Mouse (Mus musculus): ENCODE results near the gene Tmpo. TPM values are rescaled to one million over a fixed set of nuclear protein-coding genes. Genes with fewer than 3 reads are reported as not detected.

Gene Tmpo
- polyA plus RNA-seq, 1 experiment from 2014 or later = 400 TPM

- Histone ChIP-seq H3K4me2 (replicated peaks) (no peak overlapping the region), H3K9ac (no peak overlapping the region), H3K4me1 (no peaks in the 10 kb centered on the region), H3K36me3 (peaks cover 28% of the 10 kb centered on the region), H3K4me3 (no peak overlapping the region), H3K27ac (no peak overlapping the region), H3K9me3 (no peaks in the 10 kb centered on the region), H3K27me3 (no peaks in the 10 kb centered on the region)
- 75% methylated on average over 18 of the region's 18 CpGs for WGBS
- ATAC-seq (ENCODE audit: insufficient number of reproducible peaks, insufficient read depth, low FRiP score, low TSS enrichment) = no peak
Observed at GRCm38 (mm10) chr10:91143313-91144230, 37.5 kb downstream of the Tmpo start.

GRCm38 (mm10) chr10:91142654-91143191 lies 38.4 kb downstream of the Tmpo start:
- H3K4me1 ChIP-seq = no peaks in the 10 kb centered on the region
- H3K27ac ChIP-seq = no peak overlapping the region
- H3K4me2 ChIP-seq (replicated peaks) = no peak overlapping the region
- peaks cover 25% of the 10 kb centered on the region for H3K36me3 ChIP-seq
- H3K9me3 ChIP-seq = no peaks in the 10 kb centered on the region
- no peak for ATAC-seq (ENCODE audit: insufficient number of reproducible peaks, insufficient read depth, low FRiP score, low TSS enrichment)
- H3K27me3 ChIP-seq = no peaks in the 10 kb centered on the region
- WGBS = 57% methylated on average over 10 of the region's 10 CpGs
- no peak overlapping the region for H3K4me3 ChIP-seq
- H3K9ac ChIP-seq = no peak overlapping the region

DNA sequence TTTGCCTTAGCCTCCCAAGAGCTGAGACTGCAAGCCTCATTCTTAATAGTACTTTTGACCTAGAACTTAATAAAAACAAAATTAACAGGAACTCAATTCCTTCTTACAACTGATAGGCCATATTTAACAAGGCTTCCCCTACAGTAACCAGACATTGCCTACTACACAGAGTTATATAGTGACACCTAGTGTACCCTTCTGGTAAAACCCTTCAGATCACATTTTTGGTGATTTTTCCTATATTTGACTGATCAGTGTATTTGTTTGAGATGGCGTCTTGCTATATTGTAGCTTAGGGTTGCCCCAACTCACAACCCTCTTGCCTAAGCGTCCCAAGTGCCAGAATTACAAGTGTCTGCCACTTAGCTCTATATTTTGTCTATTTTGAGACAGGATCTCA lies 39.6 kb downstream of the Tmpo start:
- H3K4me3 ChIP-seq = no peak overlapping the region
- no peak overlapping the region for H3K9ac ChIP-seq
- H3K27me3 ChIP-seq = no peaks in the 10 kb centered on the region
- peaks cover 16% of the 10 kb centered on the region for H3K36me3 ChIP-seq
- H3K4me2 ChIP-seq (replicated peaks) = no peak overlapping the region
- H3K9me3 ChIP-seq = no peaks in the 10 kb centered on the region
- ATAC-seq (ENCODE audit: insufficient number of reproducible peaks, insufficient read depth, low FRiP score, low TSS enrichment) = no peak
- H3K4me1 ChIP-seq = no peaks in the 10 kb centered on the region
- WGBS = 46% methylated on average over 2 of the region's 2 CpGs
- H3K27ac ChIP-seq = no peak overlapping the region

DNA sequence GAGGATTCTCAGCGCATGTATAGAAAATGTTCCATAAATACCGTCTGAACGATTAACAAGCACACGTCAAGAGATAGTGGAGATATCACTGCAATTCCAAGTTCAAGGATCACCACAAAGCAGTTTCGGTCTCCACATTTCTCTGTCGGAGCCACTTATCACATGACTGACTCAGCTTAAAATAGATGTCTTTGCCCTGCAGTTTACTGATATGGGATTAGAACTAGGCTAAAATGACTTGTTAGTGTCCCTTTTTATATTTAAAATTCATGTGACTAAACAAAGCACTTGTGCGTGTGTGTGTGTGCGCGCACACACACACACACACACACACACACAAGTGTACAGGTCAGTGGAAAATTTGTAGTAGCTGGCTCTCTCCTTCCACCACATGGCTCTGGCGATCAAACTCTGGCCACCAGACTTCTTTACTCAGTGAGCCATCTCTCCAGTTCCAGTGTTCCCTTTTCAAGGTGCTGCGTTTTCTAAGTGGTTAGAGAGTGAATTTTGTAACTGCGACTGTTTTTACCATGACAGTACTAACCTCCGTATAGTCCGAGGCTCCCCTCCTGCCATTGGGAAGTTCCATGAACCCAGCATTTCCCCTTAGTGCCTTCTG lies 41.9 kb downstream of the Tmpo start:
- Histone ChIP-seq H3K36me3 (no peaks in the 10 kb centered on the region), H3K4me2 (replicated peaks) (no peak overlapping the region), H3K4me3 (no peak overlapping the region), H3K9ac (no peak overlapping the region), H3K9me3 (no peaks in the 10 kb centered on the region), H3K27ac (no peak overlapping the region), H3K27me3 (no peaks in the 10 kb centered on the region), H3K4me1 (no peaks in the 10 kb centered on the region)
- WGBS = 91% methylated on average over 14 of the region's 14 CpGs
- ATAC-seq (ENCODE audit: insufficient number of reproducible peaks, insufficient read depth, low FRiP score, low TSS enrichment) = no peak

DNA sequence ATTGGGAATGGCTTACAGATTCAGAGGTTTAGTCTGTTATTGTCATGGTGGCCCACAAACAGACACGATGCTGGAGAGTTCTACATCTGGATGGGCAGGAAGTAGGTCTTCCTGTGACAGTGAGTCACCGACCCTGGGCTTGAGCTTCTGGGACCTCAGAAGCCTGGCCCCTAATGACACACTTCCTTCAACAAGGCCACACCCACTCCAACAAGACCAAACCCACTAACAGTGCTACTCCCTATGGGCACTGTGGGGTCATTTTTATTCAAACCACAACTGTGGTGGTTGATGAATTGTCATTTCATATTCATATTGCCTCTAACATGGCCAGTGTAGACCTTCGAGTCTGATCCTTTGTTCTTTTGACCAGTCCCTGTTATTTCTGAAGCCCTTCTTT lies 42.8 kb downstream of the Tmpo start:
- Histone ChIP-seq H3K9me3 (no peaks in the 10 kb centered on the region), H3K4me1 (no peaks in the 10 kb centered on the region), H3K36me3 (no peaks in the 10 kb centered on the region), H3K4me2 (replicated peaks) (no peak overlapping the region), H3K4me3 (no peak overlapping the region), H3K27ac (no peak overlapping the region), H3K27me3 (no peaks in the 10 kb centered on the region), H3K9ac (no peak overlapping the region)
- 77% methylated on average over 3 of the region's 3 CpGs for WGBS
- ATAC-seq (ENCODE audit: insufficient number of reproducible peaks, insufficient read depth, low FRiP score, low TSS enrichment) = no peak

DNA sequence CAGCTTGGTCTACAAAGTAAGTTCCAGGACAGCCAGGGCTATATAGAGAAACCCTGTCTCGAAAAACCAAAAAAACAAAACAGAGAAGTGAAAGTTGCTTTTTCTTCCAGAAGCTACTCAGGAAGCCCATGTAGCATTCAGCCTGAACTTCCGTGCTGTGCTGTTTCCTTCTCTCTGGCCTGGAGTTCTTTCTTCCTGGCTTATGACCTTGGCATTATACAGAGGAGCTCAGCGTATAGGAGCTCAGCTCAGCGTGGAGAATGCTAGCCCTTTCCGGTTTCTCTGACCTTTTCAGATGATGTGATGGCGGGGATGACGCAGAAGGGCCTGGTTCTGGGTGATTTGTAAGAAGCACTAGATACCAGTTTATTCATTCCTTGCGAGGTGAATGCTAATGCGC lies 43.7 kb downstream of the Tmpo start:
- no peaks in the 10 kb centered on the region for H3K9me3 ChIP-seq
- no peaks in the 10 kb centered on the region for H3K4me1 ChIP-seq
- H3K27me3 ChIP-seq = no peaks in the 10 kb centered on the region
- no peaks in the 10 kb centered on the region for H3K36me3 ChIP-seq
- H3K27ac ChIP-seq = no peak overlapping the region
- no peak overlapping the region for H3K4me2 ChIP-seq (replicated peaks)
- ATAC-seq (ENCODE audit: insufficient number of reproducible peaks, insufficient read depth, low FRiP score, low TSS enrichment) = no peak
- 84% methylated on average over 9 of the region's 9 CpGs for WGBS
- no peak overlapping the region for H3K9ac ChIP-seq
- no peak overlapping the region for H3K4me3 ChIP-seq

DNA sequence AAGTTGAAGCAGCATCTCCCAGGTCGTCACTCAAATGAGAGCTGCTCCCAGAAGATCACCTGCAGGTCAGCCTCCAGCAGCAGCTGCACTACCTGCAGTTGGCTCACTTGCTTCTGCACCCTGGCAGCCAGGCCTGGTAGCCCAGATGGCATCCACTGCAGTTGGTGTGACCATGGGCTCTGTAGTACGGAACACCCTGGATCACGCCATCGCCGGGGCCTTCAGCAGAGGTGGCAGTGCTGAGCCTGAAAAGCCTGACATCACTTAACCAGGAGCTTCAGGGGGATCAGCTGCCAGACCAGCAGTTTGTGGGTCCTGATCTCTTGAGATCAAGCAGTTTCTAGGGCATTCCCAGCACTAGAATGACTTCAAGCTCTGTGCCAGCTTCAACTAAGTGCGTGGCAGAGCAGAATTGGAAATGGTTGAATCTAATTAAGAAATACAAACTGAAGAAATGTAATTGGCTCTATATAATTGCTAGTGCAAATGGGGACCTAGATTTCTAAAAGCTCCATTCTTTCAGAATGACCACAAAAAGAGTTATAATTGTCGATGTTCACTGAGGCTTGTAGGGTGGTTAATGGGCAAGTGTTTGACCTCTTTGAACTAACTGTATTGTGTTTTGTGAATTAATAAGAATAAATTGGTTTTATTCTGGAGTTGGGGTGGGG lies 45.7 kb downstream of the Tmpo start:
- H3K27ac ChIP-seq = no peak overlapping the region
- H3K4me1 ChIP-seq = no peaks in the 10 kb centered on the region
- no peak overlapping the region for H3K4me2 ChIP-seq (replicated peaks)
- no peaks in the 10 kb centered on the region for H3K27me3 ChIP-seq
- 86% methylated on average over 7 of the region's 7 CpGs for WGBS
- H3K9me3 ChIP-seq = no peaks in the 10 kb centered on the region
- no peaks in the 10 kb centered on the region for H3K36me3 ChIP-seq
- H3K9ac ChIP-seq = no peak overlapping the region
- no peak for ATAC-seq (ENCODE audit: insufficient number of reproducible peaks, insufficient read depth, low FRiP score, low TSS enrichment)
- H3K4me3 ChIP-seq = no peak overlapping the region

GRCm38 (mm10) chr10:91131565-91131964 lies 49.5 kb downstream of the Tmpo start:
- Histone ChIP-seq H3K36me3 (no peaks in the 10 kb centered on the region), H3K4me3 (no peak overlapping the region), H3K27me3 (no peaks in the 10 kb centered on the region), H3K27ac (no peak overlapping the region), H3K4me2 (replicated peaks) (no peak overlapping the region), H3K4me1 (no peaks in the 10 kb centered on the region), H3K9me3 (no peaks in the 10 kb centered on the region), H3K9ac (no peak overlapping the region)
- no peak for ATAC-seq (ENCODE audit: insufficient number of reproducible peaks, insufficient read depth, low FRiP score, low TSS enrichment)
- WGBS = 90% methylated on average over 1 of the region's 1 CpGs

DNA sequence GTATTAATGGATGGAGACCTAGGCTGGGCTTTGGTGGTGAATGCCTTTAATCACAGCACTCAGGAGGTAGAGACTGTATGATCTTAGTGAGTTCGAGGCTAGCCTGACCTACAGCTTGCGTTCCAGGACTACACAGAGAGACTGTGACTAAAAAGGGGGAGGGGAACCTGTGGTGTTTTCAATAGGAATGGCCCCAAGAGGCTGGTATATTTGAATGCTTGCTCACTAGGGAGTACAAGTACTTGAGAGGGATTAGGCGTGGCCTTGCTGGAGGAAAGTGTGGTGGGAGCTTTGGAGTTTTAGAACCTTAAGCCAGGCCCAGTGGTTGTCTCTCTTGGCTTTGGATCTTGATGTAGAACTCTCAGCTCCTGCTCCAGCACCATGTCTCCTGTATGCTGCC lies 50.3 kb downstream of the Tmpo start:
- no peak for ATAC-seq (ENCODE audit: insufficient number of reproducible peaks, insufficient read depth, low FRiP score, low TSS enrichment)
- Histone ChIP-seq H3K4me2 (replicated peaks) (no peak overlapping the region), H3K4me1 (no peaks in the 10 kb centered on the region), H3K36me3 (no peaks in the 10 kb centered on the region), H3K27ac (no peak overlapping the region), H3K27me3 (no peaks in the 10 kb centered on the region), H3K9ac (no peak overlapping the region), H3K4me3 (no peak overlapping the region), H3K9me3 (no peaks in the 10 kb centered on the region)
- 82% methylated on average over 3 of the region's 3 CpGs for WGBS

DNA sequence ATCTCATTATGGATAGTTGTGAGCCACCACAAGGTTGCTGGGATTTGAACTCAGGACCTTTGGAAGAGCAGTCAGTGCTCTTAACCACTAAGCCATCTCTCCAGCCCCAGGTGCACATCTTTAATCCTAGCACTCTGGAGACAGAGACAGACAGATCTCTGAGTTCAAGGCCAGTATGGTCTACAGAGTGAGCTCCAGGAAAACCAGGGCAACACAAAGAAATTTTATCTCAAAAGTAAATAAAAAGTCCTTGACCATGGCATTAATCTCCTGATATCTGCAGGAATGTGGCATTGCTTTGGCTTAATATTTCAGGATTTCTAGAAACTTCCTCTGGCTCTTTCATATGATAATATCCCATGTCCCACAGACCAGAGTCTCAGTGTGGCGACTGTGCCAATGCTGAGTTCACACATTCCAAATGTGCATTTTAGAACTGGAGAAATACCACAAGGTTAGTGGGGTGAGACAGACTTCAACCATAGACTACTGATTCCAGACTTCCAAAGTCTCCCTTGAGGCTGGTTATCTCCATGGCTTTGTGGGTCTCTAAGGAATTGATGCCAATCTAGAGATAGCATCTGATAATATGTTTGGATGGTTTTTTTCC lies 52.5 kb downstream of the Tmpo start:
- WGBS = 85% methylated on average over 1 of the region's 1 CpGs
- ATAC-seq (ENCODE audit: insufficient number of reproducible peaks, insufficient read depth, low FRiP score, low TSS enrichment) = no peak
- H3K4me1 ChIP-seq = 0 out of 2 replicates have a peak, but pooled peaks cover 5% of the 10 kb centered on the region
- no peak overlapping the region for H3K4me2 ChIP-seq (replicated peaks)
- H3K27me3 ChIP-seq = no peaks in the 10 kb centered on the region
- H3K27ac ChIP-seq = no peak overlapping the region
- no peaks in the 10 kb centered on the region for H3K36me3 ChIP-seq
- no peak overlapping the region for H3K4me3 ChIP-seq
- H3K9ac ChIP-seq = no peak overlapping the region
- no peaks in the 10 kb centered on the region for H3K9me3 ChIP-seq

GRCm38 (mm10) chr10:91127395-91127794 lies 53.7 kb downstream of the Tmpo start:
- no peak overlapping the region for H3K27ac ChIP-seq
- no peak for ATAC-seq (ENCODE audit: insufficient number of reproducible peaks, insufficient read depth, low FRiP score, low TSS enrichment)
- no peak overlapping the region for H3K9ac ChIP-seq
- no peak overlapping the region for H3K4me3 ChIP-seq
- no peak overlapping the region for H3K4me2 ChIP-seq (replicated peaks)
- no peaks in the 10 kb centered on the region for H3K27me3 ChIP-seq
- H3K9me3 ChIP-seq = no peaks in the 10 kb centered on the region
- H3K4me1 ChIP-seq = peaks cover 9% of the 10 kb centered on the region; the same call in 1 of the 2 replicates
- 78% methylated on average over 2 of the region's 2 CpGs for WGBS
- H3K36me3 ChIP-seq = no peaks in the 10 kb centered on the region
